Mouse (Mus musculus): ENCODE measurements at regions not wholly inside any gene's neighbourhood (a gene's known extent, or its start where the extent isn't known, plus 50 kb on each side); places are given as distances from the start of the nearest gene placed in this dataset.
A peak's percentile ranks its signal among the peaks of the same experiment; 100 is the strongest.
"Not testable (repeated sequence)": the region's sequence is repeated elsewhere in the genome, so short reads cannot be mapped to it uniquely, and the experiment has no call there.

DNA sequence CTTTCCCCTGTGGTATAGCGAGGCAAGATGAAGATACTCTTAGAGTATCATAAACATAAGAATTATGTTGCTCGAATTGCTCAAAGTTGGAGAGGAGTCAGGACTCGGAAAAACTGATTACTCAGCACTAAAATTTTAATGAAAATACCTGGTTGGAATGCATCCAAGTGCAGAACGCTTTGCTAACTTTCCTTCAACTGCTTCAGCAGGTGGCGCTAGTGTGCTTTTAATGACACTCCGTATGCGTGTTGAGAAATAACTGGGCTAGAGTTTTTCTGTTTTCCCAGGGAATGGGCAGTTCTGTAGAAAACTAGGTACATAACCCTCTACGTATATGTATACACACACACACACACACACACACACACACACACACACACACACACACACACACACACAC lies 221.0 kb downstream of the Grxcr1 start:
- 0 out of 2 replicates have a peak, but pooled peaks have one; percentile 31 for ATAC-seq (ENCODE audit: low FRiP score, low TSS enrichment)
- WGBS = 9% methylated on average over 8 of the region's 8 CpGs
- no peak overlapping the region for H3K4me2 ChIP-seq (replicated peaks; ENCODE audit: low read depth, low read length)

DNA sequence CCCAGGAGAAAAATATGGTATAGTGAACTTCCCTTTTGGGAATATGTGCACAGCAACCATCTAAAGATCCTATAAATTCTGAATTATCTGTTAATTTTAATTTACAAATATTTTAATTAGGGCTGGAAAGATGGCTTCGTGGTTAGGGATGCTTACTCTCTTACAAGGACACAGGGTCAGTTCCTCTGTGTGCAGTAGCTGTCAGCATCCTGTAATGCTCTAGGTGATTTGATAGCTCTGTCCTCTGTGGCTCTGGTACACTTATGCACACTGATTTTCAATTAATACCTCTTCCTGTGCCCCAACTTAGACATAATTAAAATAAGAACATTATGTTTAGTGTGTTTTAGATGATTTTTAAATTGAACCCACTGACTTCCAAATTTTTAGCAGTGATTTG lies 221.8 kb downstream of the Grxcr1 start:
- Histone ChIP-seq H3K9me3 (ENCODE audit: low read length) (no peaks in the 10 kb centered on the region), H3K27me3 (ENCODE audit: insufficient read depth, low read length) (0 out of 2 replicates have a peak, but pooled peaks cover 2% of the 10 kb centered on the region), H3K36me3 (ENCODE audit: insufficient read depth, low read length) (no peaks in the 10 kb centered on the region), H3K4me1 (ENCODE audit: insufficient read depth, low read length) (no peaks in the 10 kb centered on the region), H3K4me2 (replicated peaks; ENCODE audit: low read depth, low read length) (no peak overlapping the region), H3K9ac (replicated peaks; ENCODE audit: low read length) (no peak overlapping the region), H3K27ac (ENCODE audit: low read length) (no peak overlapping the region), H3K4me3 (ENCODE audit: low read length) (no peak overlapping the region)
- WGBS = 21% methylated on average over 1 of the region's 1 CpGs
- no peak for ATAC-seq (ENCODE audit: low FRiP score, low TSS enrichment)

More for the DNA sequence above, 221.0 kb downstream of the Grxcr1 start:
- H3K9me3 ChIP-seq (ENCODE audit: low read length) = no peaks in the 10 kb centered on the region
- no peak overlapping the region for H3K4me3 ChIP-seq (ENCODE audit: low read length)
- H3K4me1 ChIP-seq (ENCODE audit: insufficient read depth, low read length) = no peaks in the 10 kb centered on the region
- H3K27me3 ChIP-seq (ENCODE audit: insufficient read depth, low read length) = 0 out of 2 replicates have a peak, but pooled peaks cover 2% of the 10 kb centered on the region
- no peak overlapping the region for H3K9ac ChIP-seq (replicated peaks; ENCODE audit: low read length)
- H3K36me3 ChIP-seq (ENCODE audit: insufficient read depth, low read length) = no peaks in the 10 kb centered on the region
- no peak overlapping the region for H3K27ac ChIP-seq (ENCODE audit: low read length)

DNA sequence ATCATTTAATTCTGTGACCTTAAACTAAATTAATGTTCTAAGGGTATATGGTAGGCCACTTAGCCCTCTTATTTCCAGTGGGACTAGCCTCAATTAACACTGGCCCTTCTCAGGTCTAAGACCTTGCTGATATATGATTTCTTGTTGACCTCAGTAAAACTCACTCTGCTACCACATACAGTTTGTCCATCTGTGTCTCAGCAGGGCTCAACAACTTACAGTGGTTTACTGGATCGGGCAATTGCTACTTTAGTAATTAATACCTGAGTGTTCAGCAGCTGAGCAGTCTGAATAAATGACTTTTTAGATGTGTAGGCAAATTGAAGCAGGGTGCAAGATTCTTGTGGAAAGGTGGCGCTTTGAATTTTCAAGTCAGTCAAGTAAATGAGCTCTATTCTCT lies 222.5 kb downstream of the Grxcr1 start:
- H3K4me1 ChIP-seq (ENCODE audit: insufficient read depth, low read length) = no peaks in the 10 kb centered on the region
- no peak overlapping the region for H3K4me2 ChIP-seq (replicated peaks; ENCODE audit: low read depth, low read length)
- ATAC-seq (ENCODE audit: low FRiP score, low TSS enrichment) = no peak
- no peaks in the 10 kb centered on the region for H3K9me3 ChIP-seq (ENCODE audit: low read length)
- no peak overlapping the region for H3K9ac ChIP-seq (replicated peaks; ENCODE audit: low read length)
- H3K4me3 ChIP-seq (ENCODE audit: low read length) = no peak overlapping the region
- no peaks in the 10 kb centered on the region for H3K36me3 ChIP-seq (ENCODE audit: insufficient read depth, low read length)
- 57% methylated on average over 2 of the region's 2 CpGs for WGBS
- no peak overlapping the region for H3K27ac ChIP-seq (ENCODE audit: low read length)
- H3K27me3 ChIP-seq (ENCODE audit: insufficient read depth, low read length) = 0 out of 2 replicates have a peak, but pooled peaks cover 2% of the 10 kb centered on the region

DNA sequence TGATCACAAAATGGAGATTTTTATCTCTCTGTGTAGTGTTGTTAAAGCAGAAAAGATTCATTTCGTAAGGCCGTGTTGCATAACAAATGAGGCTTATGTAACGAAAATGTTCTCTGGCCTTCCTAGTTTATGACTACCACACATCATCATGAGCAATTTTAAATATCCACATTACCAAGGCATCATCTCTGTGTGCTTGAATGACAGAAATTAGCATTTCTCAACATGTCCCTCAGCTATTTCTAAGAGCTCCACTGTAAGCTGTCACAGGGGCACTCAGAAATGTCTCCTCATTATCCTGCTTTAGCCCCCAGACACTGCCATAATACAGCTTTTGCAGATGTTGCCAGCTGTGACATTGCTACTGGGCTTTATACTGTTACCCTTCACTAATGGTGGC lies 232.6 kb downstream of the Grxcr1 start:
- no peak for ATAC-seq (ENCODE audit: low FRiP score, low TSS enrichment)
- H3K4me3 ChIP-seq (ENCODE audit: low read length) = no peak overlapping the region
- WGBS = 88% methylated on average over 3 of the region's 3 CpGs

DNA sequence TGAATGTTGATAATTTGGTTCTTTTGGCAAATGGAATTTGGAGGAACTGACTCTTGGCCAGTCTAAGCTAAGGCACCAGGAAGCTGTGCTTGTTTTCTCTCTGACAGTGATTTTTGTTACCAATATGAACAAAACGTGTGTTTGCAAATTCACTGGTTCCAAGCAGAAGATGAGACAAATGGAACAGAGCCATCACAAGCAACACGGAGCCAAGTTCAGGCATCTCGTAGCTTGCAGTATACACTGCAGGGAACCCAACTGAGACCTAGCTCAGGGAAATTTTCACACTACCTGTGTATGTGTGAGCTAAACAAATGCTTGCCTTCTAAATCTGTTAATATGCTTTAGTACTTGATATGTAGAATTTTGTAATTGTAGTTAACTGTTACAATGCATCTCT lies 242.6 kb downstream of the Grxcr1 start:
- Histone ChIP-seq H3K9me3 (ENCODE audit: low read length) (no peaks in the 10 kb centered on the region), H3K27ac (ENCODE audit: low read length) (no peak overlapping the region), H3K4me3 (ENCODE audit: low read length) (no peak overlapping the region), H3K27me3 (ENCODE audit: insufficient read depth, low read length) (no peaks in the 10 kb centered on the region), H3K4me1 (ENCODE audit: insufficient read depth, low read length) (no peaks in the 10 kb centered on the region), H3K4me2 (replicated peaks; ENCODE audit: low read depth, low read length) (no peak overlapping the region), H3K36me3 (ENCODE audit: insufficient read depth, low read length) (no peaks in the 10 kb centered on the region), H3K9ac (replicated peaks; ENCODE audit: low read length) (no peak overlapping the region)
- ATAC-seq (ENCODE audit: low FRiP score, low TSS enrichment) = no peak
- 84% methylated on average over 3 of the region's 3 CpGs for WGBS

More for the DNA sequence above, 232.6 kb downstream of the Grxcr1 start:
- no peaks in the 10 kb centered on the region for H3K9me3 ChIP-seq (ENCODE audit: low read length)
- H3K36me3 ChIP-seq (ENCODE audit: insufficient read depth, low read length) = no peaks in the 10 kb centered on the region
- no peak overlapping the region for H3K4me2 ChIP-seq (replicated peaks; ENCODE audit: low read depth, low read length)
- H3K9ac ChIP-seq (replicated peaks; ENCODE audit: low read length) = no peak overlapping the region
- H3K4me1 ChIP-seq (ENCODE audit: insufficient read depth, low read length) = no peaks in the 10 kb centered on the region
- H3K27ac ChIP-seq (ENCODE audit: low read length) = no peak overlapping the region
- no peaks in the 10 kb centered on the region for H3K27me3 ChIP-seq (ENCODE audit: insufficient read depth, low read length)

DNA sequence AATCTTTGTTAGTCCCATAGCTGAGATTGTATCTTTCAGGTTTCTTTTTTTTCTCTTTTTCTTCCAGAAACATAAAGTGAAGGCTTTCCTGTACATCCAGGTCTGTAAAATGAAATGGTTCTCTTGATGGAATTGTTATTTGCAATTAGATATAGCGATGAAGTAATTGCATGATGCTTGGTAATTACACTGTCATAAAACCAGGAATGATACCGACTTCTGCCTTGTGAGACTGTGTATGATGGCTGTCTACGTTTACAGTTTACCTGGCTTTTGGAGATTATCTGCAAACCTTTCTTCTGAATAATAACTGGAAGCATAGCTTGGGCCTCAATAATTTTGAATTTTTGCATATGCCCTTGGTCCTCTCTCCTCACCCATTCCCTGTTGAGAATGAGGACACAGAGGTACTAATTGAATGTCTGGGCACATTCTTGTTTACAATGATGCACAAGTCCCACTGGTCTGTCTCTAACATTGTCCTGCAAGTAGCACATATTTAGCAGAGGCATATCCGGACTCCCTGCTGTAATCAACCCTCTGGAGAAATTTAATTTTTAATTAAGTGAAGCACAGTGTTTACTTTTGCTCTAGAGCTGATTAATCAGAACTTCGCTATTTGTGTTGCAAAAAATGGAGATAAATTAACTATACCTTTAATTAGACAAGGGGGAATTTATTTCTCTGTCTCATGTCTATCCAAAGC lies 244.1 kb downstream of the Grxcr1 start:
- WGBS = 77% methylated on average over 5 of the region's 5 CpGs

DNA sequence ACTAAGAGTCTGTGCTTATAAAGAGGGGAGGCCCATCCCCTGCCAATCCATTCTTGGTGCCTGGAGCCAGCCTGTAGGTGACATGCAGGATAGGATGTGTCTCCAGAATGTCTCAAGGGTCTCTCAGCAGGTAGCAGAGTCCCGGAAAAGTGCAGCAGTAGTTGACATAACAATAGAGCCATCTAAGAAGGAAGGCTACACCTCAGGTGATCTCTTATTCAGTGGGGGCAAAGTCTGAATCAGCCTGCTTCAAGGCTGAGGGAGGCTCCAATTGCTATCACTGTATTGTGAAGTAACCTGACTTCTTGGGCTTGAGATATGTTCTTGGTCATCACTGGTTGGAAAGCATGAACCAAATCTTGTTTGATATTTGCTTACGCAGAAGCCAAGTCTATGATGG lies 264.1 kb downstream of the Grxcr1 start:
- not testable (repeated sequence) for H3K4me1 ChIP-seq (ENCODE audit: insufficient read depth, low read length); ATAC-seq (ENCODE audit: low FRiP score, low TSS enrichment); H3K9me3 ChIP-seq (ENCODE audit: low read length); H3K27me3 ChIP-seq (ENCODE audit: insufficient read depth, low read length); H3K4me2 ChIP-seq (replicated peaks; ENCODE audit: low read depth, low read length); H3K36me3 ChIP-seq (ENCODE audit: insufficient read depth, low read length); H3K9ac ChIP-seq (replicated peaks; ENCODE audit: low read length); H3K4me3 ChIP-seq (ENCODE audit: low read length); H3K27ac ChIP-seq (ENCODE audit: low read length)
- WGBS = 84% methylated on average over 2 of the region's 2 CpGs

More for the DNA sequence above, 244.1 kb downstream of the Grxcr1 start:
- Histone ChIP-seq H3K4me3 (ENCODE audit: low read length) (no peak overlapping the region), H3K27ac (ENCODE audit: low read length) (no peak overlapping the region), H3K27me3 (ENCODE audit: insufficient read depth, low read length) (no peaks in the 10 kb centered on the region), H3K9ac (replicated peaks; ENCODE audit: low read length) (no peak overlapping the region), H3K4me2 (replicated peaks; ENCODE audit: low read depth, low read length) (no peak overlapping the region), H3K9me3 (ENCODE audit: low read length) (no peaks in the 10 kb centered on the region), H3K36me3 (ENCODE audit: insufficient read depth, low read length) (no peaks in the 10 kb centered on the region), H3K4me1 (ENCODE audit: insufficient read depth, low read length) (no peaks in the 10 kb centered on the region)
- ATAC-seq (ENCODE audit: low FRiP score, low TSS enrichment) = no peak

DNA sequence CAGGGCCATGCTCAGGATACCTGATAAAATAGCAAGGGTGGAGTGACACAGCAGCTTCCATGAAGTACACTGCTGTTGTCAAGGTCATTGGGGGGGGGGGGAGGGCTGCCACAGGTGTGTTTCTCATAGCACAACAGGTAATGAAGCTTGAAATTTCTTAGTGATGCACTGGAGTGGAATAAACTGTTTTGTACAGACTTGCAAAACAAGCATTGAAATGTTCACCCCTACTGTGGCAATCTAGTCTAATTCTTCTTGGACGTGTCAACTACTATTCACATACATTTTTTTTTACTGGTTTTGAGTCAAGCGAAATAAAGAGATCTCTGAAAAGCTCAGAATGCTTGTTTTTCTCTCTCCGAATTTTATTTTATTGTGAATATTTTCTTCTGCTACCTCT lies 281.6 kb downstream of the Grxcr1 start:
- ATAC-seq (ENCODE audit: low FRiP score, low TSS enrichment) = no peak
- Histone ChIP-seq H3K4me3 (ENCODE audit: low read length) (no peak overlapping the region), H3K36me3 (ENCODE audit: insufficient read depth, low read length) (no peaks in the 10 kb centered on the region), H3K4me1 (ENCODE audit: insufficient read depth, low read length) (no peaks in the 10 kb centered on the region), H3K27me3 (ENCODE audit: insufficient read depth, low read length) (no peaks in the 10 kb centered on the region), H3K4me2 (replicated peaks; ENCODE audit: low read depth, low read length) (no peak overlapping the region), H3K9ac (replicated peaks; ENCODE audit: low read length) (no peak overlapping the region), H3K27ac (ENCODE audit: low read length) (no peak overlapping the region), H3K9me3 (ENCODE audit: low read length) (no peaks in the 10 kb centered on the region)
- 85% methylated on average over 3 of the region's 3 CpGs for WGBS

DNA sequence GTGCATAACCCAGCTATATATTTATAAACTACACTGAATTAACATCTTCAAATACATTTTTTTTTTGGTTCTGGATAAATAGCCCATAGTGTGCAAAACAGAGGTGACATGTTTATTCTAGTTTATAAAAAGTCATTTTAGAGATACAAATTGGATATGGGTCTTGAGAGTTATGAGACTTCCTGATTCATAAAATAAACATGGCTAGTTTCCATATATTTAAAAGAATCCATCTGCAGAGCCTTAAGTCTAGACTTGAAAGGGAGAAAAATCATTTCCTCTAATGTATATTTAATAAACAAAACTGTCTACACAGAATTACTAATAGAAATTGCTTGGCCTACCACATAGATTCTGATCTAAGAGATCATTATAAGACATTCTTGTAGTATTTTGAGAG lies 287.3 kb downstream of the Grxcr1 start:
- no peaks in the 10 kb centered on the region for H3K27me3 ChIP-seq (ENCODE audit: insufficient read depth, low read length)
- no peak for ATAC-seq (ENCODE audit: low FRiP score, low TSS enrichment)
- H3K27ac ChIP-seq (ENCODE audit: low read length) = no peak overlapping the region

DNA sequence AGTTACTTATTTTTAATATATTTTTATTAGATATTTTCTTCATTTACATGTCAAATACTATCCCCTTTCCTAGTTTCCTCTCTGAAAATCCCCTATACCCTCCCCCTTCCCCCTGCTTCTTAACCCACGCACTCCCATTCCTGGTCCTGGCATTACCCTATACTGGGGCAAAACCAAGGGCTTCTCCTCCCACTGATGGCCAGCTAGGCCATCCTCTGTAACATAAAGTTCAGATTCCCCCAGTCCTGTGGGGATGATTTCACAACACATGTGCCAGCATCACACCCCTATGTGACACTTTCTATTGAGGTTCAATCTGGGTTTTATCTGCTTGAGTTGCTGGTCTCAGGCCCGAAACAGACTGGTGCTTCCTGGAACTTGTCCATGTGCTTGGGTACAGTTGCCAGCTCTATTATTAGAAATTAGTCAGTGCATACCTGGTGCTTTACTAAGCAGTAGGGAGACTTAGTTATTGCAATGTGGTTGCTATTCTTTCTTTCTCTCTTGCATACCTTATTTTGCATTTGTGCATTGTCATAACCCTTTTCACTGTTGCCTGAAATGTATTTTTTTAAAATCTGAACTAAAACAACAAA lies 295.5 kb downstream of the Grxcr1 start:
- Histone ChIP-seq H3K9me3 (ENCODE audit: low read length) (no peaks in the 10 kb centered on the region), H3K27me3 (ENCODE audit: insufficient read depth, low read length) (no peaks in the 10 kb centered on the region), H3K27ac (ENCODE audit: low read length) (no peak overlapping the region), H3K4me2 (replicated peaks; ENCODE audit: low read depth, low read length) (no peak overlapping the region), H3K9ac (replicated peaks; ENCODE audit: low read length) (no peak overlapping the region), H3K36me3 (ENCODE audit: insufficient read depth, low read length) (no peaks in the 10 kb centered on the region), H3K4me1 (ENCODE audit: insufficient read depth, low read length) (no peaks in the 10 kb centered on the region), H3K4me3 (ENCODE audit: low read length) (no peak overlapping the region)
- 78% methylated on average over 2 of the region's 2 CpGs for WGBS
- ATAC-seq (ENCODE audit: low FRiP score, low TSS enrichment) = no peak

More for the DNA sequence above, 287.3 kb downstream of the Grxcr1 start:
- H3K36me3 ChIP-seq (ENCODE audit: insufficient read depth, low read length) = no peaks in the 10 kb centered on the region
- H3K9ac ChIP-seq (replicated peaks; ENCODE audit: low read length) = no peak overlapping the region
- H3K4me2 ChIP-seq (replicated peaks; ENCODE audit: low read depth, low read length) = no peak overlapping the region
- no peak overlapping the region for H3K4me3 ChIP-seq (ENCODE audit: low read length)
- no peaks in the 10 kb centered on the region for H3K9me3 ChIP-seq (ENCODE audit: low read length)
- H3K4me1 ChIP-seq (ENCODE audit: insufficient read depth, low read length) = no peaks in the 10 kb centered on the region

Measured in kidney, embryonic 16.5 days (tissue).